Mouse (Mus musculus) CH12.LX (cell line): ENCODE measurements around the gene Cpb1. TPM values are rescaled to one million over a fixed set of nuclear protein-coding genes. Genes with fewer than 3 reads are reported as not detected.
A peak's percentile ranks its signal among the peaks of the same experiment; 100 is the strongest.

Source experiments
- DNase-seq: peaks from one replicate; pipeline ENCODE4 v3.0.0-alpha.2; 2013; ENCODE audit errors: extremely low read depth
- H3K27ac ChIP-seq: 2 replicates; pipeline ENCODE4 v1.5.1; 2012; ENCODE audit warnings: low read depth, mild to moderate bottlenecking, control low read depth, moderate library complexity; ENCODE audit not compliant: insufficient read depth
- H3K27me3 ChIP-seq: replicated peaks from 2 replicates; pipeline ENCODE3; 2012; ENCODE audit warnings: inconsistent platforms
- H3K36me3 ChIP-seq, 2 experiments: replicated peaks in 1 of 2; 2 replicates each; pipeline versions ENCODE3 to v1.6.1; 2012; ENCODE audit warnings: inconsistent platforms in 1 of 2, low read length in 1 of 2, mild to moderate bottlenecking in 1 of 2, mixed read lengths in 1 of 2, moderate library complexity in 1 of 2; ENCODE audit not compliant: control insufficient read depth in 1 of 2, insufficient read depth in 1 of 2
- H3K4me1 ChIP-seq, 2 experiments: 2 replicates each; pipeline ENCODE4 v1.6.1; 2012; ENCODE audit warnings: inconsistent platforms in 1 of 2, moderate library complexity in 1 of 2; ENCODE audit not compliant: insufficient read depth in 2 of 2, control insufficient read depth in 1 of 2
- H3K4me2 ChIP-seq: 2 replicates; pipeline ENCODE4 v1.6.1; 2012; ENCODE audit warnings: low read depth, mild to moderate bottlenecking, control low read depth; ENCODE audit not compliant: poor library complexity, insufficient read depth, severe bottlenecking
- H3K4me3 ChIP-seq, 3 experiments: fragments of 150-350 bp in 1 of 3; sonication (generic) in 1 of 3; replicated peaks in 1 of 3; 2 replicates each; pipeline versions ENCODE3 to v1.5.1; 2011 to 2012; ENCODE audit warnings: low read depth in 2 of 3, low read length in 2 of 3, mild to moderate bottlenecking in 2 of 3, moderate library complexity in 2 of 3, control low read depth in 1 of 3, improper control_type of control experiment in 1 of 3, inconsistent platforms in 1 of 3, mixed read lengths in 1 of 3; ENCODE audit not compliant: poor library complexity in 1 of 3
- H3K79me2 ChIP-seq: replicated peaks from 2 replicates; pipeline ENCODE4 v1.6.1; 2012; ENCODE audit warnings: mild to moderate bottlenecking, moderate library complexity; ENCODE audit not compliant: control insufficient read depth, poor library complexity, insufficient read depth, severe bottlenecking; ENCODE audit errors: extremely low read depth
- H3K9ac ChIP-seq: 2 replicates; pipeline ENCODE4 v1.6.1; 2012; ENCODE audit warnings: low read depth, mild to moderate bottlenecking, control low read depth, moderate library complexity; ENCODE audit not compliant: insufficient read depth
- H3K9me3 ChIP-seq: replicated peaks from 2 replicates; pipeline ENCODE3; 2012; ENCODE audit warnings: low read length, inconsistent platforms, mixed read lengths
- CHD1 ChIP-seq: IDR thresholded peaks from 2 replicates; pipeline ENCODE4 v1.6.1; 2012; ENCODE audit warnings: low read depth, low read length, improper control_type of control experiment, inconsistent platforms
- CHD2 ChIP-seq: IDR thresholded peaks from 2 replicates; pipeline ENCODE4 v1.6.1; 2011; ENCODE audit warnings: low read length, improper control_type of control experiment
- CTCF ChIP-seq, 2 experiments: IDR thresholded peaks in 1 of 2; conservative IDR thresholded peaks in 1 of 2; 2 replicates each; pipeline ENCODE4 v1.5.1; 2011 to 2012; ENCODE audit warnings: low read depth in 2 of 2, low read length in 2 of 2, improper control_type of control experiment in 1 of 2, inconsistent platforms in 1 of 2, mild to moderate bottlenecking in 1 of 2, moderate library complexity in 1 of 2
- EP300 ChIP-seq: IDR thresholded peaks from 2 replicates; pipeline ENCODE4 v1.6.1; 2011; ENCODE audit warnings: low read length, improper control_type of control experiment
- GABPA ChIP-seq: IDR thresholded peaks from 2 replicates; pipeline ENCODE4 v1.6.1; 2012; ENCODE audit warnings: low read depth, low read length, improper control_type of control experiment, inconsistent platforms; ENCODE audit not compliant: insufficient replicate concordance
- IRF4 ChIP-seq: IDR thresholded peaks from 2 replicates; pipeline ENCODE4 v1.6.1; 2014; ENCODE audit warnings: low read depth, mild to moderate bottlenecking, inconsistent platforms, low read length, improper control_type of control experiment
- JUN ChIP-seq: IDR thresholded peaks from 2 replicates; pipeline ENCODE4 v1.6.1; 2011; ENCODE audit warnings: low read depth, mild to moderate bottlenecking, low read length, improper control_type of control experiment, moderate library complexity; ENCODE audit not compliant: insufficient read depth
- KAT2A ChIP-seq: IDR thresholded peaks from 2 replicates; pipeline ENCODE4 v1.6.1; 2012; ENCODE audit warnings: low read length, improper control_type of control experiment, inconsistent platforms; ENCODE audit not compliant: insufficient replicate concordance
- MAX ChIP-seq: IDR thresholded peaks from 2 replicates; pipeline ENCODE4 v1.6.1; 2011; ENCODE audit warnings: low read length, improper control_type of control experiment
- MXI1 ChIP-seq: IDR thresholded peaks from 2 replicates; pipeline ENCODE4 v1.6.1; 2011; ENCODE audit warnings: mild to moderate bottlenecking, low read depth, low read length, improper control_type of control experiment
- MYC ChIP-seq: IDR thresholded peaks from 2 replicates; pipeline ENCODE4 v1.6.1; 2011; ENCODE audit warnings: low read depth, mild to moderate bottlenecking, improper control_type of control experiment, low read length
- POLR2A ChIP-seq: IDR thresholded peaks from 2 replicates; pipeline ENCODE4 v1.6.1; 2011; ENCODE audit warnings: low read depth, mild to moderate bottlenecking, improper control_type of control experiment, low read length
- RAD21 ChIP-seq: IDR thresholded peaks from 2 replicates; pipeline ENCODE4 v1.6.1; 2011; ENCODE audit warnings: low read depth, mild to moderate bottlenecking, low read length, improper control_type of control experiment, moderate library complexity
- RCOR1 ChIP-seq: conservative IDR thresholded peaks from 2 replicates; pipeline ENCODE4 v1.6.1; 2012; ENCODE audit warnings: low read depth, mild to moderate bottlenecking, inconsistent platforms, low read length, improper control_type of control experiment
- SMC3 ChIP-seq: IDR thresholded peaks from 2 replicates; pipeline ENCODE4 v1.6.1; 2011; ENCODE audit warnings: low read depth, low read length, improper control_type of control experiment
- TCF12 ChIP-seq: IDR thresholded peaks from 2 replicates; pipeline ENCODE4 v1.6.1; 2014; ENCODE audit warnings: low read depth, mild to moderate bottlenecking, inconsistent platforms, low read length, improper control_type of control experiment
- USF1 ChIP-seq: IDR thresholded peaks from 2 replicates; pipeline ENCODE4 v1.6.1; 2014; ENCODE audit warnings: low read depth, mild to moderate bottlenecking, inconsistent platforms, low read length, improper control_type of control experiment
- USF2 ChIP-seq: conservative IDR thresholded peaks from 2 replicates; pipeline ENCODE4 v1.6.1; 2011; ENCODE audit warnings: low read depth, low read length, improper control_type of control experiment
- ZKSCAN1 ChIP-seq: IDR thresholded peaks from 2 replicates; pipeline ENCODE4 v1.6.1; 2012; ENCODE audit warnings: low read depth, inconsistent platforms, low read length, improper control_type of control experiment, borderline replicate concordance
- ZMIZ1 ChIP-seq: IDR thresholded peaks from 2 replicates; pipeline ENCODE4 v1.6.1; 2012; ENCODE audit warnings: low read depth, mild to moderate bottlenecking, inconsistent platforms, low read length, improper control_type of control experiment
- dilution Hi-C: fragments of 300-500 bp; cut with MboI; formaldehyde crosslinking; loops from 2 replicates; pipeline ENCODE4 v1.14.3; 2020; ENCODE audit warnings: low sequenced_read_pairs; ENCODE audit not compliant: extremely low pct_unique_long_range_greater_than_20kb, extremely low pct_ligation_motif_present
- in situ Hi-C: fragments of 300-500 bp; cut with MboI; formaldehyde crosslinking; loops from 3 replicates; pipeline ENCODE4 v1.14.3; 2019; ENCODE audit warnings: low sequenced_read_pairs, low pct_ligation_motif_present, low pct_unique_long_range_greater_than_20kb, mixed read lengths
- polyA plus RNA-seq: library from polyadenylated mRNA; unstranded; fragments of >175 nt; gene quantifications from 2 replicates; pipeline ENCODE4 v1.2.1, GENCODE M21; 2012; ENCODE audit warnings: low read depth; ENCODE audit not compliant: insufficient read length
- total RNA-seq, 2 experiments: library from RNA; depleted of rRNA; stranded (reverse); fragments of 300-350 nt in 1 of 2; fragments of >200 nt in 1 of 2; gene quantifications; 2 replicates each; pipeline ENCODE4 v1.2.3; 2012 to 2014

The Cpb1 gene
- total and polyA plus RNA-seq, 3 experiments: not detected

DNA sequence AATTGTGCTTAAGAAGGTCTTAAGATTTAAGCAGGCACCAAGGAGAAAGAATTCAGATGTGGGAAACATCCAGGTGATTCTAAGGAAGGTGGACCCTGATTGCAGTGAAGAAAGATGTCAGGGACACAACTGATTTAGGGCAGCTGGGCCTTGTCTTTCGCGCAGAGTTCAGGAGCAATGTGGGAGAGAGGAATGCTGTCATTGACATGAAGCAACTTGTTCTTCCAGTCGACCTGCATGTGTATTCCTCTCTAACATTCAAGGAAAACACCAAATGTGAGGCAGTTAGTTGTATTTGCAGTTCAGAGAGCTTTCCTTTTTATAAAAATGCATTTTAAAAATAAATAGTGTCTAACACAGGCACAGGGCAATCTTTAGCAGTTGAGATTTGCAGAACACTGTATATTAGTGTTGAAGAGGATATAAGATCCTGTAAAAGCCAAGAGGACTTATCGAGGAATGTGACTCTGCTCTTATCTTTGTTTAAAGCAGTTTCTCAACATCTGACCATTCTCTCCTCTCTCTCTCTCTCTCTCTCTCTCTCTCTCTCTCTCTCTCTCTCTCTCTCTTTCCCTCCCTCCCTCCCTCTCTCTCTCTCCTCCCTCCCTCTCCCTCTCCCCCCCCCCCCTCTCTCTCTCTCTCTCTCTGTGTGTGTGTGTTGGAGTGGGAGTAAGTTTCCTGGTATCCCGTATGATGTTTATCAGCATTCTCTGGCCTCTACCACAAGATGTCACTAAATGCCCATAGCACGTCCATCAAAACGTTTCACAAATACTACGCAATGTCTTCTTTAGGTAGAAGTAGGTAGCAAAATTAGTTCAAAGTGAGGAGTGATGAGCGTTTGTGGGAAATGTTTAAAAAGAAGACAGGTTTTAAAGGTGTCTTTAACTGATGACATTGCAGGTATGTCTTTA is 20.7 kb downstream of the Cpb1 start:
- dilution Hi-C loops: no loop called here
- DNase-seq: peak; percentile 15
- no peaks in the 10 kb centered on the region for H3K36me3 ChIP-seq

DNA sequence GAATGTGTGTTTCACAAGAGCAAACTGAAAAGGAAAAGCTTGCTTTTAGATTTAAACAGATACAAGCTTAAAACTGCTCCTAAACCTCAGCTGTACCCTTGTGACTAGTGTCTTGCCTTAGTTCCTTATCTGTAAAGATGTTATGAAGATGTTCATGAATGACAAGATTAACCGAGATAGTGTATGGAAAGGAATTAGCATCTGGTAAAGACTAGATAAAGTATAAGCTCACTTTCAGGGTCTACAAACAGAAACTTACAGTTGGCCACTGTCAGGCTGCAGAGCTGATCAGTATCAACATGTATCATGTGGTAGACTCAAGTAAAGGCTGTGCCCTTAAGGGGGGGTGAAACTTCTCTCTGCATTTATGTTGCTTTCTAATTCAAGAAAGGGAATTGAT is 31.6 kb downstream of the Cpb1 start:
- Histone ChIP-seq H3K27me3 (no peaks in the 10 kb centered on the region), H3K79me2 (no peaks in the 10 kb centered on the region), H3K9ac (no peak overlapping the region), H3K4me1 (no peaks in the 10 kb centered on the region), H3K36me3 (no peaks in the 10 kb centered on the region), H3K9me3 (no peaks in the 10 kb centered on the region), H3K4me2 (no peak overlapping the region), H3K4me3 (no peak overlapping the region), H3K27ac (no peak overlapping the region)
- DNase-seq: no peak
- TF ChIP-seq IRF4 (no peak), TCF12 (no peak), MYC (no peak), MXI1 (no peak), KAT2A (no peak), MAX (no peak), ZKSCAN1 (no peak), JUN (no peak), ZMIZ1 (no peak), POLR2A (no peak), CHD2 (no peak)
- in situ Hi-C loops: no loop called here
- dilution Hi-C loops: no loop called here

More for the DNA sequence above, 20.7 kb downstream of the Cpb1 start:
- no peaks in the 10 kb centered on the region for H3K79me2 ChIP-seq
- H3K4me3 ChIP-seq: no peak overlapping the region
- TF ChIP-seq CHD1: no peak
- TF ChIP-seq KAT2A: no peak
- no peak for TF ChIP-seq MYC
- TF ChIP-seq SMC3: peak; percentile 58
- TF ChIP-seq CHD2: no peak
- no peak for TF ChIP-seq EP300
- TF ChIP-seq JUN: no peak
- TF ChIP-seq GABPA: no peak
- peak; percentile 72 for TF ChIP-seq RAD21
- no peak for TF ChIP-seq MAX
- no peak for TF ChIP-seq IRF4
- no peak for TF ChIP-seq RCOR1
- peak in 1 of 2 experiments; percentile 69; a peak in 2 of 4 replicates for TF ChIP-seq CTCF (conservative IDR thresholded peaks at IDR 0.05 in 1 of 2, IDR thresholded peaks at IDR 0.05 in 1 of 2; ENCODE audit: low read depth in 2 of 2, low read length in 2 of 2)
- TF ChIP-seq USF1: no peak
- TF ChIP-seq USF2: no peak
- TF ChIP-seq, all 38 proteins: peak for 3
- no peaks in the 10 kb centered on the region for H3K4me1 ChIP-seq
- H3K27ac ChIP-seq: no peak overlapping the region
- no peak overlapping the region for H3K9ac ChIP-seq
- no peaks in the 10 kb centered on the region for H3K9me3 ChIP-seq
- no peaks in the 10 kb centered on the region for H3K27me3 ChIP-seq
- in situ Hi-C loops: loop anchor here (25.0 kb wide), 1 partner anchor 257 kb away; no protein-coding TSS in a partner anchor
- H3K4me2 ChIP-seq: no peak overlapping the region
